Mouse (Mus musculus): ENCODE data around the gene Cxcl17.

Cxcl17 gene

DNA sequence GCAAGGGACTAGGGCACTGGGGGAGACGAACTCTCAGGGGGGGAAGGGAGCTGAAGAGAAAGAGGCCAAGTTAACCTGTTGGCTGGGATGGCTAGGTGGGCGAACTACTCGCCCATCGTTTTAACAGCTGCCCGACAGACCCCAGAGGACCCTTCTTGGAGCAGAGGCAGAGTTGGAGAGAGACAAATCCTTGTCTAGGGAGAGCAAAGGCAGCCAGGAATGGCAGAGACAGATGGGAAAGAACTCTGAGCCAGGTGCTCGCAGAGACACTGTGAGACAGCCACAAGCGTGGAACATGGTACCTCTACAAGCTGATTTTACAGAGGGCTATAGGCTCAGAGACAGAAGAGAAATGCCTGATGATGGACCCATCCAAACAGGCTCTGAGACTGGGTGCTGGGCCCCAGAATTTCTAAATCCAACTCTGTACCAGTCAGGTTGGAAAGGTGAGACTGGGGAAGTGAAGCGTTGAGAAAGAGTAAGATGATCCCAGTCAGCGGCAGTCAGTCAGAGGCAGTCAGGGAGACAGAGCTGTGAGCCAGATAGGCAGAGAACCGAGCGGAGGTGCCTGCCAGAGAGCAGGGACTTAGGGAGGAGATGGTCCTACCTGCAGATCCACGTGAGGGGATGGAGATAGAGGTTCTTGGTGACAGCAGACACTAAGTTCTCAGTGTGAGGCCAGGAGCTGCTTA is 43.5 kb downstream of the Cxcl17 start, which contains the start of gene Cnfn:
TSS of gene Cnfn (minus strand) at position 667 of the 692 bp plus-strand sequence.
- DNase-seq (ENCODE audit: low spot score in 2 of 2): no peak

DNA sequence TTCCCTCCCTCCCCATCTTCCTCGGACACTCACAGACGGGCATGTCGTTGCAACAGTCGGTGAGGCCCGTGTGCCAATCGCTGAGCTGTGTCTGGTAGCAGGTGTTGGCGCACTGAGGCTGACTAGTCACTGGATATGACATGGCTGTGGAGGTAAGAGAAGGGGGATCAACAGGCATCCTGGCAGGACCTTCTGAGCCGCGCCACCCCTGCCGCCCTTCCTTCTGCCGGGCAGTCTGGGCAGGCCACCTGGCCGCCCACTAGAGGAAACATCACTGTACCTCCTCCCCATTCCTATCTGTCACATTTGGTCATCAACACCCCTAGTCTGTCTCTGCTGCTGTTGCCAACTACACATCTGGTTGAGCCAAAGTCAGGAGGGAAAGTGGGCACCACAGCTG is 44.4 kb downstream of the Cxcl17 start:
- no peak for DNase-seq (ENCODE audit: low spot score in 2 of 2)

- no peak for DNase-seq (ENCODE audit: low spot score in 2 of 2)
Observed at GRCm38 (mm10) chr7:25367632-25368293, 44.9 kb downstream of the Cxcl17 start.

GRCm38 (mm10) chr7:25365937-25366625 is 46.6 kb downstream of the Cxcl17 start:
- DNase-seq (ENCODE audit: low spot score in 2 of 2): no peak

DNA sequence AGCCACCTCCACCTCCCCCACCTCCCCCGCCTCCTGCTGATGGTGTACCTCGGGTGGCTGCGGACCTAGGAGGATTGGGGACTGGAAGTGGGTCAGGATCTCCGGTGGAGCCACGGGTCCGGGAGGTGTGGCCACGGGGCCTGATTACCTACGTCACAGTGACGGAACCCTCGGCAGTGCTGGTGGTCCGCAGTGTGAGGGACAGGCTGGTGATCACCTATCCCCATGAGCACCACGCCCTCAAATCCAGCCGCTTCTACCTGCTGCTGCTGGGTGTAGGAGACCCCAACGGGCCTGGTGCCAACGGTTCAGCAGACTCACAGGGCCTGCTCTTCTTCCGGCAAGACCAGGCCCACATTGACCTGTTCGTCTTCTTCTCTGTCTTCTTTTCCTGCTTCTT is 49.1 kb downstream of the Cxcl17 start:
- no peak for DNase-seq (ENCODE audit: low spot score in 2 of 2)

- no peak for DNase-seq (ENCODE audit: low spot score in 2 of 2)
Observed at GRCm38 (mm10) chr7:25363151-25363550, 49.5 kb downstream of the Cxcl17 start.

DNA sequence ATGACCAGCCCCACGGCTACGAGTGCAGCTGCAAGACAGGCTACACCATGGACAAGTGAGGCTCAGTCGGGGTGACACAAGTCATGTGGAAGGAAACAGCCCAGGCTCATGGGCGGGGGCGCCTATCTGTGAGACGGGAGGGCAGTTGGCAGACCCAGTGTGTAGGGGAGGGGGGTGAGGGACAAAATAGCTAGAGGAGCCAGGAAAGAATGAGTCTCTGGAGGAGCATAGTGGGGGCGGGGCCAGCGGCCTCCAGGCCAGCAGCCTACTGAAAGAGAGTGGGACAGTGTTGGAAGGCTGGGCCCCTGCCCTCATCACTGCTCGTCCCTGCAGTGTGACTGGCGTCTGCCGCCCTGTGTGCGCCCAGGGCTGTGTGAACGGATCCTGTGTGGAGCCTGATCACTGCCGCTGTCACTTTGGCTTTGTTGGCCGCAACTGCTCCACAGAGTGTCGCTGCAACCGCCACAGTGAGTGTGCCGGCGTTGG is 53.9 kb downstream of the Cxcl17 start:
- no peak for DNase-seq (ENCODE audit: low spot score in 2 of 2)

Measured in urinary bladder, postnatal 36 days (tissue).